Mouse (Mus musculus): Measurements from ENCODE around the gene Gm20388.

Gm20388 gene

GRCm38 (mm10) chr8:122976046-122976445 lies 3065.4 kb downstream of the Gm20388 start:
- DNase-seq (ENCODE audit: extremely low read depth, insufficient read length, low spot score) = no peak

- no peak for DNase-seq (ENCODE audit: extremely low read depth, insufficient read length, low spot score)
These were observed 3068.8 kb downstream of the Gm20388 start for GRCm38 (mm10) chr8:122979424-122979823.

DNA sequence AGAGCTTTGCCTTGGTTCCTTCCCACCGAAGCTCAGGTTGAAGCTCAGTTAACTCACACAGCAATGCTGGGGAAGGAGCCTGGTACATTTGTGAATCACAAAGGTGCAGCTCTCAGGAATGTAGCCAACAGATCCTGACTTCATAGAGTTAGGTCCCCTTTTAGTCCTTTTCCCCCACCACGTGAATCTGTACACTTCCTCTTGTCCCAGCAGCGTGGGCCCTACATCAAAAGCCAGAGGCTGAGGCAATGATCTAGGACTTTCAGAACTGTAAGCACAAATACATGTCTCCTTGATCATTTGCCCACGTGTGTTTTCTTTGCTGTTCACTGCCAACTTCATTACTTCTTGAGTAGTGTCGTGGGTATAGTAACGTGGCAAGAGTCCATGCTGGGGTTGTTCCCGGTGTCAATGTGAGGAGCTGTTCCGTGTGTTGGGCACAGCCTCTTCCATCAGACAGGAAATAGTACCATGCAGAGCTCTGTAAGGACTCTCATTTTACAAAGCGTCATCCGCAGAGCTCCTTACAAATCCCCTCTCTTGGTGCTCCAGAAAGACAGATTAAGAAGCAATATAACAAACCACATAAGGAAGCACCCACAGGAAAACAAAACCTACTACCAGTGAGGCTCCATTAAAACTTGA lies 3069.3 kb downstream of the Gm20388 start:
- no peak for DNase-seq (ENCODE audit: extremely low read depth, insufficient read length, low spot score)

DNA sequence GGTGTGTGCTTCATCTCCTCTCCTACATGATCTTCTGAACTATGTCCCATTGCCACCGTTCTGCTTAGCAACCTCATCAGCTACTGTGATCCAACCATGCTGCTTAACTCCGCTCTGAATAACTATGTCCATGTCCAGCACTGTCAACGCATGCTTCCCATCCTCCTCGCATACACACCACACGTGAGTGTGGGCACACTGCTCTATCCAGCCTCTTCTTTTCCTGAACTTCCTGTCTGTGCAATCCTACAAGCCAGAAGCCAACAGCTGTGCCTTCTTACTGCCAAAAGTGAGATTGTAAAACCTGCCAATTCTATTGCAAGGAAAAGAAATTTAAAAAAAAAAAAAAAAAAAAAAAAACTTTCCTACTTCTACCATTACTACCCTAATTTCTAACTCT lies 3071.0 kb downstream of the Gm20388 start:
- DNase-seq (ENCODE audit: extremely low read depth, insufficient read length, low spot score) = no peak

DNA sequence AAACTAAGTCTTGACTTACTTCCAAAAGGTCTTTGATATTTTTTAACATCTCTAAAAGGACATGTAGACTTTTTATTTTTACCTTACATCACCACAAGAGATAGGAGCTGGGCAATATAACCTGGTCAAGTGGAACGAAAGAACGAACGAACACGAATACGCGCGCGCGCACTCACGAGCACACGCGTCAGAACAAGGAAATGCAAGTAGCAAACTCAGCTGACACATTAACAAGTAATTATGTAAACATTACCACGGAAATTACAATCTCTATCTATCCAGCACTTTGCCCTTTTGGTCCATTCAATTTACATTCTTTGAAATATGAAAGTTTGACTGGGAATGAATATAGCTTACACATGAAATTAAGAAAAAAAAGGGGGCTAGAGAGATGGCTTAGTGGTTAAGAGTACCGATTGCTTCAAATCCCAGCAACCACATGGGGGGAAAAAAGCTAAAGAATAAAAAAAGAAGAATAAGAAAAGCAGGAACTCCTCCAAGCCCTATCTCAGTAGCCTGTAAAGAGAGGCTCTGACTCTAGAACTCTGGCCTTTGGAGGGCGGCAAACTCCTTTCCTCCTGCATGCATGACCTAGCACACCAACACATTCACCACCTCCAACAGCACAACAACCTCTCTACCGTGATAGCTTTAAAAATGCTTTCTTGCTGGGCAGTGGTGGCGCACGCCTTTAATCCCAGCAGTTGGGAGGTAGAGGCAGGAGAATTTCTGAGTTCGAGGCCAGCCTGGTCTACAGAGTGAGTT lies 3072.7 kb downstream of the Gm20388 start:
- DNase-seq (ENCODE audit: extremely low read depth, insufficient read length, low spot score) = no peak

DNA sequence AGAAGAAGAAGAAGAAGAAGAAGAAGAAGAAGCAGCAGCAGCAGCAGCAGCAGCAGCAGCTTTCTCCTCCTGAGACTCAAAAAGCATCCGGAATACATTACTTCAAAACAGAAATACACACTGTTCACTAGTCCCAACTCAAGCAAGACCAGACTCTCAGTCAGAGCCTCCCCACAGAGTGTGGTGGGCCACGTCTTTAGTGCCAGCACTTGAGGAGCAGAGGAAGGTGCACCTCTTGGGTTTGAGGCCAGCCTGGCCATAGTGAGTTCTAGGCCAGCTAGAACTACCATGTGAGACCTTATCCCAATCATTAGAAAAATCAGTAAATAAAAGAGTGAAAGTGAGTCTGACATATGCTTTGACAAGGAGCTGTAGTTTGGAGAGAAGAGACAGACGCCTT lies 3073.5 kb downstream of the Gm20388 start:
- no peak for DNase-seq (ENCODE audit: extremely low read depth, insufficient read length, low spot score)

DNA sequence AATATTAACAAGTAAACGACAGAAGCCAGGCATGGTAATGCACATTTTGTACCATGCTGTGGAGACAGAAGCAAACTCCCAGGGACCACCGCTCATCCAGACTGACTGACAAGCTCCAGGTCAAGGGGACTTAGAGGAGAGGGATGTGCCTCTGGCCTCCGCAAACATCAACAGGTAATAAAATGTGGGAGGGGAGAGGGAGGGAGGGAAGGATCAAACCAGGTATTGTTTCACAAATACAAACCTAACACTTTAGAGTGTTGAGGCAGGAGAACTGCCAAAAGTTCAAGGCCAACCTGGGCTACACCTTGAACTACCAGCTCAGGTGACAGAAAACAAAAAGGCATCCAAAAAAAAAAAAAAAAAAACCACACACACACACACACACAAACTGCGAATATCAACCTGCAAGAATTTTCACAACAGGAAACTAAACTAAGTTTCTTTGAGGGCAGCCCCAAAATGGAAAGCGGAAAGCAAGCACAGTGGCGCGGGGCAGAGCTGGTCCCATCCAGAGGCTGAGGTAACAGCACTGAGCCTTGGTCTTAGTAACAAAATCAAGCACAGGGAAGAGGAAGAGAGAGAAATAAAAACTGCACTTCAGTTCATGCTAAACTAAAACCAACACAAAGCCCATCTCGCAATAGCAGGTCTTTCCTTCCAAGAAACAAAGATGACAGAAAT lies 3076.0 kb downstream of the Gm20388 start:
- no peak for DNase-seq (ENCODE audit: extremely low read depth, insufficient read length, low spot score)

DNA sequence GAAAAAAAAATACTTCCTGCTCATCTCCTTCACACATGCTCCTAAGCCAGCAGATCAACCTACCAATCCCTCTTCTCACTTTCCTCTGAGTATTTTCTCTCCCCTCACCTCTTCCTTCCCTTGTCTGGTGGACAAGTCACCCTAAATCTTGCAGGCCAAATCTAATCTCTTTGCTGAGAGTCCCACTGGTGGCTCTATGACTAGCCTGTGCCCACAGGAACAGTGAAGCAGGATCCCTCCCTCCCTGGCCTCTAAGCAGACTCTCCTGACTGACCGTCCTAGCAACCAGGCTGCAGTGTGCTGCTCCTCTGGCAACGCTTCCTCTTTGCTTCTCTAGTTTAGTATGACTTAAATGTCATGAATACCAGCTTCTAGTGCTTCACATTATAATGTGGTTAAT lies 3076.6 kb downstream of the Gm20388 start:
- no peak for DNase-seq (ENCODE audit: extremely low read depth, insufficient read length, low spot score)

- no peak for DNase-seq (ENCODE audit: extremely low read depth, insufficient read length, low spot score)
These were observed 3078.3 kb downstream of the Gm20388 start for GRCm38 (mm10) chr8:122988955-122989354.

GRCm38 (mm10) chr8:122989976-122990375 lies 3079.3 kb downstream of the Gm20388 start:
- DNase-seq (ENCODE audit: extremely low read depth, insufficient read length, low spot score) = peak; percentile 32

DNA sequence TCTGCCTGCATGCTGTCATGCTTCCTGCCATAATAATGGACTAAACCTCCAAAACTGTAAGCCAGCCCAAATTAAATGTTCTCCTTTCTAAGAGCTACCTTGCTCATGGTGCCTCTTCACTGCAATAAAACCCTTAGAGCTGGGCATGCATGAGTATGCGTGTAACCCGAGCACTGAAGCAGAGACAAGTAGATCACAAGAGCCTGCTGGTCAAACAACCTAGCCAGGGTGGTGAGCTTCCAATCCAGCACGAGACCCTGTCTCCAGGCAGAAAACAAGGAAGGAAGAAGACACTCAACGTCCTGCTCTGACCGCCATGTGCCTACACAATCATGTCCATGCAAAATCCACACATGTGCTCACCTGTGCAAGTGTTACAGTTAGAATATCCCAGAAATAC lies 3080.7 kb downstream of the Gm20388 start:
- no peak for DNase-seq (ENCODE audit: extremely low read depth, insufficient read length, low spot score)

- DNase-seq (ENCODE audit: extremely low read depth, insufficient read length, low spot score) = no peak
These were observed 3081.7 kb downstream of the Gm20388 start for GRCm38 (mm10) chr8:122992296-122992695.

- no peak for DNase-seq (ENCODE audit: extremely low read depth, insufficient read length, low spot score)
These were observed 3082.4 kb downstream of the Gm20388 start for GRCm38 (mm10) chr8:122993031-122993430.

- no peak for DNase-seq (ENCODE audit: extremely low read depth, insufficient read length, low spot score)
These were observed 3083.1 kb downstream of the Gm20388 start for GRCm38 (mm10) chr8:122993740-122994139.

- no peak for DNase-seq (ENCODE audit: extremely low read depth, insufficient read length, low spot score)
These were observed 3087.3 kb downstream of the Gm20388 start for GRCm38 (mm10) chr8:122997963-122998362.

DNA sequence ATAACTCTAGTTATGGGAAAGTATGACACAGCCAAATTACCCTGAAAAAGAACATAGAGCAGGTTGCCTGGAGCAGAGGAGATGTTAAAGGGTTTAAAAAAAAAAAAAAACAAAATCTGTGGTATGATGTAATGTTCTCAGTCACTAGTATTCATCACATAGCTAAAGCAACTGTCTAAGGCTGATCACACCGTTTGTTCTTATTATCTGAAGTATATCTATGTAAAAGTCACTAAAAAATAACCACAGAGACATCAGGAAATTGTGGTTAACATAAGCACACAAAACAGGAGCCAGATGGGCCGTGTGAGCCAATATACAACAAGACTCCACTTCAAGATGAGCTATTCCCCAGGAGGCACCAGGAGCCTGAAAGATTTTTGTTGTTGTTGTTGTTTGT lies 3089.7 kb downstream of the Gm20388 start:
- DNase-seq (ENCODE audit: extremely low read depth, insufficient read length, low spot score) = no peak

GRCm38 (mm10) chr8:123004033-123004922 lies 3093.6 kb downstream of the Gm20388 start:
- DNase-seq (ENCODE audit: extremely low read depth, insufficient read length, low spot score) = no peak

DNA sequence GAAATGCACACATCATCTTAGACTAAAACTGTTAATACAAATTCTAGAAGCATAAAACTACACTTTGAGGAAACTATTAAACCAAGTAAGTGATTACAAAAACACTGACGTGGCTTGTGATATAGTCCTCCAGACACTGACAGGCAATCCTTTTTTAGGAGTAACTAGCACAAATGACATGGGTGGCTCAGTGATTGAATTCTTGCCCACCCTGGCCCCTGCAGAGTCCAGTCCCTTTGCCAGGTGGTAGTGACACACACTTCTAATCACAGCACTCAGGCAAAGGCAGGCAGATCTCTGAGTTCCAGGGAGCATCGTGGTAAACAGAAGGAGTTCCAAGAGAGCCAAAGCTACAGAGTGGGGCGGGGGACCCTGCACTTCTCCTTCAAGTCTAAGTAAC lies 3094.7 kb downstream of the Gm20388 start:
- DNase-seq (ENCODE audit: extremely low read depth, insufficient read length, low spot score) = no peak

DNA sequence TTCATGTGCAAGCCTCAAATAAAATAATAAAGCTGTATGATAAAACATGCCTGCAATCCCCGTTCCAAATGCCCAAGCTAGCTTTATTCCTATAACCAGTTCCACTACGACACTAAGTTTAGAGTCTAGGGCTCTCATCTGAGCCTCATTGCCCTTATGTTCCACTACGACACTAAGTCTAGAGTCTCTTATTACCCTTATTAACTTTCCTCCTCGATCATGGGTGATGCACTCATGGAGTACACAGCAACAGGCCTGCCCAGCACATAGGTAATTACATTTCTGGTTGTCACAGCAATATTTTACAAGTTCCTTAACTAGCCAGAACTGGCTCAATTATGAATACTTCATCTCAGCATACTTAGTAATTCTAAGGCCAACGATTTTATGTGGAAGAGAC lies 3095.2 kb downstream of the Gm20388 start:
- DNase-seq (ENCODE audit: extremely low read depth, insufficient read length, low spot score) = no peak

DNA sequence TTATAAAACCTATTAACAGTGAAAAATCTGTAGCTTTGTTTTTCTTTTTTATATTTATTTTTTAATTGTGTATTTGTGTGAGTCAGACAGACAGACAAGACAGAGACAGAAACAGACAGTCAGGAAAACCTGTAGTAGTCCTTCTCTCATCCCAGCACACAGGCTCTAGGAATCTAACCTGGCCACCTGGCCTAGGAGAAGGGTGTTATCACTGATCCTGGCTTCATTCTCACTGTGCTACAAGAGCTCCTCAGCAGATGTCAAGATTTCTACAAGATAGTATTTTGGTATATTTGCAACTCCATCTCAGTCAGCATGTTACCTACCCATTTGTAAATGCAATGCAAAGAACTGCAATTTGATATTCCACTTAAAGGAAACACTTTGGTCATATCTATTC lies 3100.7 kb downstream of the Gm20388 start:
- DNase-seq (ENCODE audit: extremely low read depth, insufficient read length, low spot score) = no peak

- DNase-seq (ENCODE audit: extremely low read depth, insufficient read length, low spot score) = no peak
These were observed 3103.8 kb downstream of the Gm20388 start for GRCm38 (mm10) chr8:123014429-123014828.

Data from 3134 (cell line).